Mouse (Mus musculus): Measurements from ENCODE around the gene Mt3. TPM values are rescaled to one million over a fixed set of nuclear protein-coding genes. Genes with fewer than 3 reads are reported as not detected.

The Mt3 gene
- polyA plus RNA-seq, 1 experiment from 2014 or later = 0.60 TPM

- Histone ChIP-seq H3K4me3 (ENCODE audit: low read length) (no peak overlapping the region), H3K9me3 (ENCODE audit: control insufficient read depth, low read length) (no peaks in the 10 kb centered on the region), H3K36me3 (ENCODE audit: control insufficient read depth, insufficient read depth, low read length) (no peaks in the 10 kb centered on the region), H3K27ac (ENCODE audit: low read depth, low read length) (no peak overlapping the region), H3K27me3 (ENCODE audit: control insufficient read depth, insufficient read depth, low read length) (peaks cover 42% of the 10 kb centered on the region), H3K4me1 (ENCODE audit: control insufficient read depth, insufficient read depth, low read length) (peaks cover 13% of the 10 kb centered on the region; the same call in 1 of the 2 replicates), H3K9ac (ENCODE audit: low read depth, low read length) (no peak overlapping the region), H3K4me2 (replicated peaks; ENCODE audit: low read depth, low read length) (no peak overlapping the region)
- ATAC-seq (ENCODE audit: low FRiP score, low TSS enrichment) = no peak
- 31% methylated on average over 21 of the region's 21 CpGs for WGBS
Observed at GRCm38 (mm10) chr8:94187290-94188002, 35.0 kb downstream of the Mt3 start.

DNA sequence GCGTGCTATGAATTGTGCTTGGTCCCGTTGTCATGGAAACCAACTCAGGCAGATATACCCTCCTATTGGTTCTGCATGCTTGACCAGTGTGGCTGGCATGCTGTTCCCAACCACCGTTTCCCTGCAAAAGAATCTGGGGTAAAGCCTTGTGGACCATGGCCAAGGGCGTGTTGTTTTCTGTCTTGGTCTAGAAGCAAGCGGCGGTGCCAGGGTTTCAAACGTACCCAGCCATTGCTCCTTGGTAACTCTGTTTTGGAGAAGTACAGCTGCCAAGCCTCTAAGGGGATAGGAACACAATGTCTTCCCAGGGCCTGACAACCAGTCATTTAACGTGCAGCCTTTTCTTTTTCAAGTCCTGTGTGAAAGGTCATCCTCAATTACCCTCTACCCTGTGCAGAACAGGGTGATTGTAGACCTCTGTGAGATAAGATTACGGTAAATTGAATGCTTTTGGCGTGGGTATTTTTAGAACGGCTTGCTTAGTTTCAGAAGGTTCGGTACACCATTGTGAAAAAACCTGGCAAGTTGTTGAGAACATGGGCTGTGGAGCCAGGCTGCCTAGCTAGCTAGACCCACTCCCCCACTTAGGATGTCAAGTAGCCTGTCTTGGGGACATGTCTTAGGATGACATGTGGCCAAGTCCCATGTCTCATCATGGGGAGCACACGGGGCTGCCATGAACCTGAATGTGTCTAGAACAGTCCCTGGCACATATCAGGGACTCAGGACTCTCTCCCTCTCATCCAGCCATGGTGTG, 37.0 kb downstream of the Mt3 start:
- no peak overlapping the region for H3K4me2 ChIP-seq (replicated peaks; ENCODE audit: low read depth, low read length)
- H3K27ac ChIP-seq (ENCODE audit: low read depth, low read length) = no peak overlapping the region
- H3K9ac ChIP-seq (ENCODE audit: low read depth, low read length) = no peak overlapping the region
- H3K36me3 ChIP-seq (ENCODE audit: control insufficient read depth, insufficient read depth, low read length) = no peaks in the 10 kb centered on the region
- peaks cover 25% of the 10 kb centered on the region for H3K27me3 ChIP-seq (ENCODE audit: control insufficient read depth, insufficient read depth, low read length)
- H3K4me1 ChIP-seq (ENCODE audit: control insufficient read depth, insufficient read depth, low read length) = 0 out of 2 replicates have a peak, but pooled peaks cover 7% of the 10 kb centered on the region
- 66% methylated on average over 13 of the region's 13 CpGs for WGBS
- ATAC-seq (ENCODE audit: low FRiP score, low TSS enrichment) = no peak
- H3K4me3 ChIP-seq (ENCODE audit: low read length) = no peak overlapping the region
- no peaks in the 10 kb centered on the region for H3K9me3 ChIP-seq (ENCODE audit: control insufficient read depth, low read length)

- H3K9ac ChIP-seq (ENCODE audit: low read depth, low read length) = no peak overlapping the region
- 18% methylated on average over 21 of the region's 21 CpGs for WGBS
- H3K4me3 ChIP-seq (ENCODE audit: low read length) = peak overlapping the region; percentile 30
- ATAC-seq (ENCODE audit: low FRiP score, low TSS enrichment) = peak; percentile 60
- 0 out of 2 replicates have a peak, but pooled peaks cover 7% of the 10 kb centered on the region for H3K4me1 ChIP-seq (ENCODE audit: control insufficient read depth, insufficient read depth, low read length)
- peaks cover 16% of the 10 kb centered on the region; the same call in 1 of the 2 replicates for H3K27me3 ChIP-seq (ENCODE audit: control insufficient read depth, insufficient read depth, low read length)
- peak overlapping the region; percentile 45 for H3K4me2 ChIP-seq (replicated peaks; ENCODE audit: low read depth, low read length)
- H3K36me3 ChIP-seq (ENCODE audit: control insufficient read depth, insufficient read depth, low read length) = no peaks in the 10 kb centered on the region
- H3K27ac ChIP-seq (ENCODE audit: low read depth, low read length) = no peak overlapping the region
- no peaks in the 10 kb centered on the region for H3K9me3 ChIP-seq (ENCODE audit: control insufficient read depth, low read length)
Observed at GRCm38 (mm10) chr8:94191101-94191691, 38.8 kb downstream of the Mt3 start.

- H3K36me3 ChIP-seq (ENCODE audit: control insufficient read depth, insufficient read depth, low read length) = no peaks in the 10 kb centered on the region
- WGBS = 50% methylated on average over 1 of the region's 1 CpGs
- 0 out of 2 replicates have a peak, but pooled peaks cover 7% of the 10 kb centered on the region for H3K4me1 ChIP-seq (ENCODE audit: control insufficient read depth, insufficient read depth, low read length)
- H3K9ac ChIP-seq (ENCODE audit: low read depth, low read length) = no peak overlapping the region
- H3K27ac ChIP-seq (ENCODE audit: low read depth, low read length) = no peak overlapping the region
- no peak overlapping the region for H3K4me3 ChIP-seq (ENCODE audit: low read length)
- H3K9me3 ChIP-seq (ENCODE audit: control insufficient read depth, low read length) = no peaks in the 10 kb centered on the region
- H3K27me3 ChIP-seq (ENCODE audit: control insufficient read depth, insufficient read depth, low read length) = no peaks in the 10 kb centered on the region
- ATAC-seq (ENCODE audit: low FRiP score, low TSS enrichment) = no peak
- H3K4me2 ChIP-seq (replicated peaks; ENCODE audit: low read depth, low read length) = no peak overlapping the region
Observed at GRCm38 (mm10) chr8:94192926-94193325, 40.5 kb downstream of the Mt3 start.

DNA sequence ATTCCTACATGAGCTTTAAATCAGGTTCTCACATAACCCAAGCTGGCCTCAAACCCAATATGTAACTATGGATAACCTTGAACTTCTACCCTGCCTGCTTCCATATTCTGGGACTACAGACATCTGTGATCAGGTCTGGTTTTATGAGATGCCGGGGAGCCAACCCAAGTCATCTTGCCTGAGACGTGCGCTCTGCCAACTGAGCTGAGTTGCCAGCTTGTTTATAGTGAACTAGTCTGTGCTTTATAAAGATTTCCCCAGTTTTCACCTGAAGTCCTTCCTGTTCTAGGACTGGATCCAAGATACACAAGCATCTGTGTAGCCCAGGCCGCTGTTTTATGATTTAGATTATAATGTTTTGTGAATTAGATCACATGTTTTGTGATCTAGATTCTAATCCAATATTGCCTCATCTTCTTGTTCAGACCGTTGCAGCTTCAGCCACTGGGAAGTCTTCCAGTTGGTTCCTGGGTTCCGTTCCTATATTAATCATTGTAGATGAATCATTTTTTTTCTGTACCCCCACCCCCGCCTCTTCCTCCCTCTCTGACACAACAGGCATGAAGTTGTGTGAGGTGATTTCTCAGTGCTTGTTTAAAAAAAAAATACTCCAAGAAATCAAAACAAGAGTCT, 42.3 kb downstream of the Mt3 start:
- no peaks in the 10 kb centered on the region for H3K27me3 ChIP-seq (ENCODE audit: control insufficient read depth, insufficient read depth, low read length)
- 0 out of 2 replicates have a peak, but pooled peaks cover 7% of the 10 kb centered on the region for H3K4me1 ChIP-seq (ENCODE audit: control insufficient read depth, insufficient read depth, low read length)
- no peak overlapping the region for H3K4me2 ChIP-seq (replicated peaks; ENCODE audit: low read depth, low read length)
- WGBS = 85% methylated on average over 7 of the region's 7 CpGs
- H3K9ac ChIP-seq (ENCODE audit: low read depth, low read length) = no peak overlapping the region
- no peak overlapping the region for H3K27ac ChIP-seq (ENCODE audit: low read depth, low read length)
- no peak overlapping the region for H3K4me3 ChIP-seq (ENCODE audit: low read length)
- H3K9me3 ChIP-seq (ENCODE audit: control insufficient read depth, low read length) = no peaks in the 10 kb centered on the region
- no peaks in the 10 kb centered on the region for H3K36me3 ChIP-seq (ENCODE audit: control insufficient read depth, insufficient read depth, low read length)
- ATAC-seq (ENCODE audit: low FRiP score, low TSS enrichment) = no peak

- Histone ChIP-seq H3K4me2 (replicated peaks; ENCODE audit: low read depth, low read length) (no peak overlapping the region), H3K4me3 (ENCODE audit: low read length) (no peak overlapping the region), H3K4me1 (ENCODE audit: control insufficient read depth, insufficient read depth, low read length) (no peaks in the 10 kb centered on the region), H3K9me3 (ENCODE audit: control insufficient read depth, low read length) (no peaks in the 10 kb centered on the region), H3K9ac (ENCODE audit: low read depth, low read length) (no peak overlapping the region), H3K27ac (ENCODE audit: low read depth, low read length) (no peak overlapping the region), H3K27me3 (ENCODE audit: control insufficient read depth, insufficient read depth, low read length) (no peaks in the 10 kb centered on the region), H3K36me3 (ENCODE audit: control insufficient read depth, insufficient read depth, low read length) (no peaks in the 10 kb centered on the region)
- WGBS = 47% methylated on average over 10 of the region's 10 CpGs
- ATAC-seq (ENCODE audit: low FRiP score, low TSS enrichment) = peak; percentile 69
Observed at GRCm38 (mm10) chr8:94199202-94199869, 46.9 kb downstream of the Mt3 start.

Other genes with a start within 250 kb of the Mt3 start
- 34.0 and 49.7 TPM in 2 replicates for gene Amfr, start 139.8 kb upstream of the Mt3 start, polyA plus RNA-seq (2014; fragmentation: Nextera tagmentation; extraction: Ambion mirVana)
- 140 and 142 TPM in 2 replicates for gene Nudt21, start 115.6 kb upstream of the Mt3 start, polyA plus RNA-seq (2014; fragmentation: Nextera tagmentation; extraction: Ambion mirVana)
- 8.6 and 14.2 TPM in 2 replicates for gene Ogfod1, start 115.4 kb upstream of the Mt3 start, polyA plus RNA-seq (2014; fragmentation: Nextera tagmentation; extraction: Ambion mirVana)
- 13.8 and 16.8 TPM in 2 replicates for gene Bbs2, start 53.7 kb upstream of the Mt3 start, polyA plus RNA-seq (2014; fragmentation: Nextera tagmentation; extraction: Ambion mirVana)
- gene Mt4, start 15.4 kb upstream of the Mt3 start, polyA plus RNA-seq (2014; fragmentation: Nextera tagmentation; extraction: Ambion mirVana) = not detected in 2 replicates
- 58.3 and 67.5 TPM in 2 replicates for gene Mt2, start 20.1 kb downstream of the Mt3 start, polyA plus RNA-seq (2014; fragmentation: Nextera tagmentation; extraction: Ambion mirVana)
- gene Mt1, start 26.5 kb downstream of the Mt3 start, polyA plus RNA-seq (2014; fragmentation: Nextera tagmentation; extraction: Ambion mirVana) = 123 and 166 TPM in 2 replicates
- gene Nup93, start 62.0 kb downstream of the Mt3 start, polyA plus RNA-seq (2014; fragmentation: Nextera tagmentation; extraction: Ambion mirVana) = 51.8 and 103 TPM in 2 replicates
- gene Slc12a3, start 176.6 kb downstream of the Mt3 start, polyA plus RNA-seq (2014; fragmentation: Nextera tagmentation; extraction: Ambion mirVana) = 0.39 and 0.51 TPM in 2 replicates
- gene Herpud1, start 233.8 kb downstream of the Mt3 start, polyA plus RNA-seq (2014; fragmentation: Nextera tagmentation; extraction: Ambion mirVana) = 53.7 and 61.2 TPM in 2 replicates